Mouse (Mus musculus): ENCODE data around the gene Rhbdl1. TPM values are rescaled to one million over a fixed set of nuclear protein-coding genes. Genes with fewer than 3 reads are reported as not detected.

Gene Rhbdl1
- total RNA-seq, 1 experiment = 1.1 TPM

DNA sequence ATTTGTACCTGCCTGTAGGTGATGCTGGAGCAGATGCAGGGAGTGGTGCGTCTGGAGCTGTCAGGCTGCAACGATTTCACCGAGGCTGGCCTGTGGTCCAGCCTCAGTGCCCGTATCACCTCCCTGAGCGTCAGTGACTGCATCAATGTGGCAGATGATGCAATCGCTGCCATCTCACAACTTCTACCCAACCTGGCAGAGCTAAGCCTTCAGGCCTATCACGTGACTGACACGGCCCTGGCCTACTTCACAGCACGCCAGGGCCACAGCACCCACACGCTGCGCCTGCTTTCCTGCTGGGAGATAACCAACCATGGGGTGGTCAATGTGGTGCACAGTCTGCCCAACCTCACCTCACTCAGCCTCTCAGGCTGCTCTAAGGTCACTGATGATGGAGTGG, 19.4 kb downstream of the Rhbdl1 start:
- Histone ChIP-seq H3K4me1 (ENCODE audit: control insufficient read depth in 2 of 2, insufficient read depth in 2 of 2, low read length in 2 of 2, poor library complexity in 1 of 2) (peaks cover 2 to 9% of the 10 kb centered on the region in 2 experiments; a peak in 2 of 4 replicates), H3K9me3 (ENCODE audit: control insufficient read depth, insufficient read depth, low read depth, low read length) (no peaks in the 10 kb centered on the region), H3K9ac (ENCODE audit: insufficient read depth, low read depth, low read length, poor library complexity, severe bottlenecking) (no peak overlapping the region), H3K4me3 (ENCODE audit: insufficient read depth in 1 of 2, low read depth in 1 of 2, low read length in 2 of 2, poor library complexity in 1 of 2, severe bottlenecking in 1 of 2) (no peak overlapping the region), H3K36me3 (ENCODE audit: control insufficient read depth, insufficient read depth, low read length, poor library complexity, severe bottlenecking) (no peaks in the 10 kb centered on the region), H3K27ac (ENCODE audit: insufficient read depth, low read depth, low read length, poor library complexity, severe bottlenecking) (no peak overlapping the region)
- TF ChIP-seq CHD2 (IDR thresholded peaks at IDR 0.05; ENCODE audit: low read depth, low read length) (no peak), MAFK (IDR thresholded peaks at IDR 0.05; ENCODE audit: insufficient read depth, low read depth, low read length) (no peak), HCFC1 (IDR thresholded peaks at IDR 0.05; ENCODE audit: borderline replicate concordance, insufficient read depth, low read length) (no peak), ZC3H11A (IDR thresholded peaks at IDR 0.05; ENCODE audit: borderline replicate concordance, low read depth, low read length) (no peak), ZNF384 (IDR thresholded peaks at IDR 0.05; ENCODE audit: low read depth, low read length) (no peak)
- DNase-seq (ENCODE audit: low read depth, low spot score) = no peak
- in situ Hi-C loops (cut with MboI; ENCODE audit: low sequenced_read_pairs in 2 of 2, unreplicated experiment in 2 of 2) = no loop called here

DNA sequence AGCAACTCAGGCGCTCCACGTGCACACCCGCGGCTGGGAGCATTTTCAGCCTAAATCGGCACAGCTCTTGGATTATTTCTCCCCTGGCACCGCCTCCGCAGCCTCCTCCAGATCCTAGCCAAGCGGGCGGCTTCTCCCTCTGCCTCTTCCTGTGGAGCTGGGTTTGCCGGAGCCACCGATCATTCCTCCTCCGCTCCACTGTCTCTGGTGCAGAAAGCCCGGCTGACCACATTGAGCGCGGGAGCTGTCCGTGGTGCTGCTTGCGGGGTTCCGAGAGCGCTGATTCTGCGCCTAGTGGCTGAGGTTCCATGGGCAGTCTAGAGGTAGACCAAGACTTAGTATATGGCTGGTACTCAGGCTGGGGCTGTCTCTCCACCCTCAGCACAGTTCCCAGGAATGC, 23.6 kb downstream of the Rhbdl1 start:
- DNase-seq (ENCODE audit: low read depth, low spot score) = peak; percentile 87
- in situ Hi-C loops (cut with MboI; ENCODE audit: low sequenced_read_pairs in 2 of 2, unreplicated experiment in 2 of 2) = no loop called here
- Histone ChIP-seq H3K4me1 (ENCODE audit: control insufficient read depth in 2 of 2, insufficient read depth in 2 of 2, low read length in 2 of 2, poor library complexity in 1 of 2) (peaks cover 2 to 7% of the 10 kb centered on the region in 2 experiments; a peak in 2 of 4 replicates), H3K9me3 (ENCODE audit: control insufficient read depth, insufficient read depth, low read depth, low read length) (no peaks in the 10 kb centered on the region), H3K4me3 (ENCODE audit: insufficient read depth in 1 of 2, low read depth in 1 of 2, low read length in 2 of 2, poor library complexity in 1 of 2, severe bottlenecking in 1 of 2) (no peak overlapping the region), H3K9ac (ENCODE audit: insufficient read depth, low read depth, low read length, poor library complexity, severe bottlenecking) (no peak overlapping the region), H3K27ac (ENCODE audit: insufficient read depth, low read depth, low read length, poor library complexity, severe bottlenecking) (no peak overlapping the region), H3K36me3 (ENCODE audit: control insufficient read depth, insufficient read depth, low read length, poor library complexity, severe bottlenecking) (no peaks in the 10 kb centered on the region)
- no peak for TF ChIP-seq ZNF384 (IDR thresholded peaks at IDR 0.05; ENCODE audit: low read depth, low read length)
- TF ChIP-seq HCFC1 (IDR thresholded peaks at IDR 0.05; ENCODE audit: borderline replicate concordance, insufficient read depth, low read length) = peak; percentile 57; the same call in 1 of the 2 replicates

DNA sequence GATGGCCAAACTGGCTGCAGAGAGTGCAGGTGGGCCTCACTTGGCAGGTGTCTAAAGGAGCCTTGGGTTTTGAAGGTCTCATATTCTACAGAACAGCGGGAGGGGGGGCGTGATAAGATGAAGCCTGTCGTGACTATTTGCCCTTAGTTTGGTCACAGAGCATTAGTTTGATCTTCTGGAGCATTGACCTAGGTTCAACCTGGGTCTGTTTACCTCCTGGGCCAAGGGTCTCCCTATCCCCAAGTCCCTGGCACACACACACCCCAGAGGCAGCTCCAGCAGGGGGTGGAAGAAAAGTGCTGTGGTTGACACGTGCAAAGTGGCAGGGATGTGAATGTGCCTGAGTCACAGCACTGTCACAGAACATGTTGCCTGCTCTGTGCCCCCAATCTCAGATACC, 26.2 kb downstream of the Rhbdl1 start:
- DNase-seq (ENCODE audit: low read depth, low spot score) = no peak
- peaks cover 0 to 5% of the 10 kb centered on the region in 2 experiments; a peak in 2 of 4 replicates for H3K4me1 ChIP-seq (ENCODE audit: control insufficient read depth in 2 of 2, insufficient read depth in 2 of 2, low read length in 2 of 2, poor library complexity in 1 of 2)
- H3K36me3 ChIP-seq (ENCODE audit: control insufficient read depth, insufficient read depth, low read length, poor library complexity, severe bottlenecking) = no peaks in the 10 kb centered on the region
- in situ Hi-C loops (cut with MboI; ENCODE audit: low sequenced_read_pairs in 2 of 2, unreplicated experiment in 2 of 2) = no loop called here
- no peaks in the 10 kb centered on the region for H3K9me3 ChIP-seq (ENCODE audit: control insufficient read depth, insufficient read depth, low read depth, low read length)
- no peak overlapping the region for H3K4me3 ChIP-seq (ENCODE audit: insufficient read depth in 1 of 2, low read depth in 1 of 2, low read length in 2 of 2, poor library complexity in 1 of 2, severe bottlenecking in 1 of 2)
- H3K9ac ChIP-seq (ENCODE audit: insufficient read depth, low read depth, low read length, poor library complexity, severe bottlenecking) = no peak overlapping the region
- H3K27ac ChIP-seq (ENCODE audit: insufficient read depth, low read depth, low read length, poor library complexity, severe bottlenecking) = no peak overlapping the region
- TF ChIP-seq MAFK (IDR thresholded peaks at IDR 0.05; ENCODE audit: insufficient read depth, low read depth, low read length) = no peak

DNA sequence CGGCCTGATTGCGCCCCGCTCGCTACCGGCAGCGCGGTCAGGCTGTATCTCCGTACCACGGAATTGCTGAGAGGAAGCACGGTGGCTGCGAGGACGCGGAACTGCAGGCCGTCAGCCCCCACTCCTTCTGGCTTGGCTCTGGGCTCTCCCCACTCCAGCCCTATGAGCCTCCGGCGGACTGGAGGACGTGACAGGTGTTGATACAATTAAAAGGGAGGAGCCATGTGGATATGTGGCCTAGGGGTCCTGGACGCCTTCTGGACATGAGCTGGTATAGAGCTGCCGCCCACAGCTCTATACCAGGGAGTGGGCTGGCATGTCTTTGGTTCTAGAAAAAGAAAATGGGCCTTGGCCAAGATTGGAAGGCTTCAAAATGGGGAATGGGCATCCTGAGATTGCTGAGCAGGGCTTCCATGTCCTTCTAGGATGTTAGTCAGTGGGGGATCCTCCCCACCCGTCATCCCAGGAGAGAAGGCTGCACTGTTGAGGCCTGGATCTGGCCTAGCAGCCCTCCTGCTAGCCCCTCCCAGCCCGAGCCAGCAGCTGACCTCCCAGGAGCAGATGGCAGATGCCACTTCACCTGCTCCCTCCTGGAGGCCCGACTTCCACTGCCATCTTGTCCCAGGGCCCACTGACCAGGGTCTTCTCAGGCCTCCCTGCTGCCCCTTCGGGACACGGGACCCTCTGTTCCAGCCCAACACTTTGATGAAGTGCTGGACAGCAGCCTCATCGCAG, 27.3 kb downstream of the Rhbdl1 start:
- Histone ChIP-seq H3K9ac (ENCODE audit: insufficient read depth, low read depth, low read length, poor library complexity, severe bottlenecking) (peak overlapping the region; percentile 69), H3K36me3 (ENCODE audit: control insufficient read depth, insufficient read depth, low read length, poor library complexity, severe bottlenecking) (no peaks in the 10 kb centered on the region), H3K4me1 (ENCODE audit: control insufficient read depth in 2 of 2, insufficient read depth in 2 of 2, low read length in 2 of 2, poor library complexity in 1 of 2) (peaks cover 0 to 5% of the 10 kb centered on the region in 2 experiments; a peak in 2 of 4 replicates), H3K4me3 (ENCODE audit: insufficient read depth in 1 of 2, low read depth in 1 of 2, low read length in 2 of 2, poor library complexity in 1 of 2, severe bottlenecking in 1 of 2) (peak overlapping the region; percentile 68 to 76), H3K9me3 (ENCODE audit: control insufficient read depth, insufficient read depth, low read depth, low read length) (no peaks in the 10 kb centered on the region), H3K27ac (ENCODE audit: insufficient read depth, low read depth, low read length, poor library complexity, severe bottlenecking) (no peak overlapping the region)
- in situ Hi-C loops (cut with MboI; ENCODE audit: low sequenced_read_pairs in 2 of 2, unreplicated experiment in 2 of 2) = no loop called here
- no peak for DNase-seq (ENCODE audit: low read depth, low spot score)
- TF ChIP-seq CHD2 (IDR thresholded peaks at IDR 0.05; ENCODE audit: low read depth, low read length) (no peak), ZC3H11A (IDR thresholded peaks at IDR 0.05; ENCODE audit: borderline replicate concordance, low read depth, low read length) (no peak), MAFK (IDR thresholded peaks at IDR 0.05; ENCODE audit: insufficient read depth, low read depth, low read length) (no peak), HCFC1 (IDR thresholded peaks at IDR 0.05; ENCODE audit: borderline replicate concordance, insufficient read depth, low read length) (no peak), ZNF384 (IDR thresholded peaks at IDR 0.05; ENCODE audit: low read depth, low read length) (no peak)

All from ES-E14 (cell line).